Mouse (Mus musculus) forebrain, embryonic 16.5 days (tissue): Measurements from ENCODE around the gene R3hdm1. TPM values are rescaled to one million over a fixed set of nuclear protein-coding genes. Genes with fewer than 3 reads are reported as not detected.
A peak's percentile ranks its signal among the peaks of the same experiment; 100 is the strongest.

ENCODE experiments used
- ATAC-seq: fragments of 200-750 bp; cut with Nextera tagmentation; 2 replicates; pipeline ENCODE4 v1.8.0; 2017; ENCODE audit warnings: mild to moderate bottlenecking, moderate library complexity
- H3K27ac ChIP-seq: fragments of 300-500 bp; sonication (generic); 2 replicates; pipeline ENCODE4 v1.5.1; 2014; ENCODE audit warnings: low read length, control low read depth
- H3K27me3 ChIP-seq: fragments of 300-500 bp; sonication (generic); replicated peaks from 2 replicates; pipeline ENCODE4 v1.6.1; 2014; ENCODE audit warnings: low read length; ENCODE audit not compliant: control insufficient read depth, insufficient read depth
- H3K36me3 ChIP-seq: fragments of 300-500 bp; sonication (generic); 2 replicates; pipeline ENCODE4 v1.6.1; 2014; ENCODE audit not compliant: control insufficient read depth, insufficient read depth
- H3K4me1 ChIP-seq: fragments of 300-500 bp; sonication (generic); replicated peaks from 2 replicates; pipeline ENCODE4 v1.6.1; 2014; ENCODE audit warnings: low read length; ENCODE audit not compliant: control insufficient read depth, insufficient read depth
- H3K4me2 ChIP-seq: fragments of 300-500 bp; sonication (generic); 2 replicates; pipeline ENCODE4 v1.6.1; 2014; ENCODE audit warnings: mild to moderate bottlenecking, low read length, control low read depth
- H3K4me3 ChIP-seq: fragments of 300-500 bp; sonication (generic); replicated peaks from 2 replicates; pipeline ENCODE4 v1.5.1; 2014; ENCODE audit warnings: mild to moderate bottlenecking, low read length, control low read depth
- H3K9ac ChIP-seq: fragments of 300-500 bp; sonication (generic); replicated peaks from 2 replicates; pipeline ENCODE4 v1.6.1; 2014; ENCODE audit warnings: low read depth, low read length, control low read depth
- H3K9me3 ChIP-seq: fragments of 300-500 bp; sonication (generic); 2 replicates; pipeline ENCODE4 v1.6.1; 2016; ENCODE audit warnings: low read length; ENCODE audit not compliant: control insufficient read depth
- WGBS: fragments of 180-500 bp; shearing (Covaris S2); extraction: QIAGEN DNeasy Blood & Tissue Kit; methylation state at CpG from one replicate; pipeline ENCODE4 v1.1.7; 2014; 5-methylcytosine and 5-hydroxymethylcytosine counted together
- polyA plus RNA-seq: library from polyadenylated mRNA; unstranded; fragments of >200 nt; fragmentation: Nextera tagmentation; extraction: Ambion mirVana; gene quantifications from 2 replicates; pipeline ENCODE4 v1.2.1, GENCODE M21; 2015

R3hdm1 gene
- polyA plus RNA-seq, 1 experiment from 2014 or later = 109 TPM

GRCm38 (mm10) chr1:128073051-128073450 lies 30.1 kb upstream of the R3hdm1 start:
- no peak overlapping the region for H3K9ac ChIP-seq
- no peaks in the 10 kb centered on the region for H3K4me1 ChIP-seq
- ATAC-seq = no peak
- no peaks in the 10 kb centered on the region for H3K9me3 ChIP-seq
- H3K27ac ChIP-seq = no peak overlapping the region
- no peak overlapping the region for H3K4me2 ChIP-seq
- H3K4me3 ChIP-seq = no peak overlapping the region
- 93% methylated on average over 6 of the region's 6 CpGs for WGBS
- H3K36me3 ChIP-seq = no peaks in the 10 kb centered on the region
- H3K27me3 ChIP-seq = no peaks in the 10 kb centered on the region

- no peak overlapping the region for H3K4me2 ChIP-seq
- H3K27me3 ChIP-seq = no peaks in the 10 kb centered on the region
- WGBS = 54% methylated on average over 8 of the region's 8 CpGs
- no peaks in the 10 kb centered on the region for H3K4me1 ChIP-seq
- H3K9ac ChIP-seq = no peak overlapping the region
- no peak overlapping the region for H3K27ac ChIP-seq
- H3K36me3 ChIP-seq = no peaks in the 10 kb centered on the region
- no peaks in the 10 kb centered on the region for H3K9me3 ChIP-seq
- H3K4me3 ChIP-seq = no peak overlapping the region
- ATAC-seq = no peak
These were observed 26.2 kb upstream of the R3hdm1 start for GRCm38 (mm10) chr1:128076791-128077479.

- no peak for ATAC-seq
- 88% methylated on average over 2 of the region's 2 CpGs for WGBS
These were observed 25.3 kb upstream of the R3hdm1 start for GRCm38 (mm10) chr1:128077788-128078187.

GRCm38 (mm10) chr1:128078646-128079045 lies 24.5 kb upstream of the R3hdm1 start:
- WGBS = 96% methylated on average over 1 of the region's 1 CpGs
- ATAC-seq = no peak
- no peak overlapping the region for H3K4me2 ChIP-seq
- no peaks in the 10 kb centered on the region; the same call in 1 of the 2 replicates for H3K4me1 ChIP-seq
- H3K4me3 ChIP-seq = no peak overlapping the region
- H3K36me3 ChIP-seq = no peaks in the 10 kb centered on the region
- H3K9ac ChIP-seq = no peak overlapping the region
- H3K27me3 ChIP-seq = no peaks in the 10 kb centered on the region
- no peaks in the 10 kb centered on the region for H3K9me3 ChIP-seq
- H3K27ac ChIP-seq = no peak overlapping the region

More at GRCm38 (mm10) chr1:128077788-128078187, 25.3 kb upstream of the R3hdm1 start:
- no peak overlapping the region for H3K4me2 ChIP-seq
- no peaks in the 10 kb centered on the region for H3K36me3 ChIP-seq
- no peak overlapping the region for H3K27ac ChIP-seq
- no peak overlapping the region for H3K9ac ChIP-seq
- no peaks in the 10 kb centered on the region for H3K27me3 ChIP-seq
- no peak overlapping the region for H3K4me3 ChIP-seq
- H3K9me3 ChIP-seq = no peaks in the 10 kb centered on the region
- no peaks in the 10 kb centered on the region; the same call in 1 of the 2 replicates for H3K4me1 ChIP-seq

GRCm38 (mm10) chr1:128080936-128081696 lies 22.0 kb upstream of the R3hdm1 start:
- 60% methylated on average over 5 of the region's 5 CpGs for WGBS
- ATAC-seq = no peak
- Histone ChIP-seq H3K4me1 (no peaks in the 10 kb centered on the region; the same call in 1 of the 2 replicates), H3K27ac (no peak overlapping the region), H3K27me3 (no peaks in the 10 kb centered on the region), H3K9me3 (no peaks in the 10 kb centered on the region), H3K4me3 (no peak overlapping the region), H3K4me2 (no peak overlapping the region), H3K36me3 (no peaks in the 10 kb centered on the region), H3K9ac (no peak overlapping the region)

- Histone ChIP-seq H3K36me3 (no peaks in the 10 kb centered on the region), H3K27ac (no peak overlapping the region), H3K4me2 (no peak overlapping the region), H3K4me3 (no peak overlapping the region), H3K4me1 (no peaks in the 10 kb centered on the region; the same call in 1 of the 2 replicates), H3K9me3 (no peaks in the 10 kb centered on the region), H3K9ac (no peak overlapping the region), H3K27me3 (no peaks in the 10 kb centered on the region)
- no peak for ATAC-seq
- 87% methylated on average over 7 of the region's 7 CpGs for WGBS
These were observed 21.2 kb upstream of the R3hdm1 start for GRCm38 (mm10) chr1:128081873-128082272.

GRCm38 (mm10) chr1:128082800-128083199 lies 20.3 kb upstream of the R3hdm1 start:
- 54% methylated on average over 7 of the region's 7 CpGs for WGBS
- no peaks in the 10 kb centered on the region for H3K9me3 ChIP-seq
- no peak overlapping the region for H3K4me3 ChIP-seq
- no peaks in the 10 kb centered on the region; the same call in 1 of the 2 replicates for H3K4me1 ChIP-seq
- no peak overlapping the region for H3K27ac ChIP-seq
- H3K27me3 ChIP-seq = no peaks in the 10 kb centered on the region
- ATAC-seq = peak; percentile 31; the same call in 1 of the 2 replicates
- H3K9ac ChIP-seq = no peak overlapping the region
- no peaks in the 10 kb centered on the region for H3K36me3 ChIP-seq
- no peak overlapping the region for H3K4me2 ChIP-seq

GRCm38 (mm10) chr1:128094686-128095085 lies 8.4 kb upstream of the R3hdm1 start:
- Histone ChIP-seq H3K9ac (no peak overlapping the region), H3K9me3 (no peaks in the 10 kb centered on the region), H3K27me3 (no peaks in the 10 kb centered on the region), H3K4me3 (no peak overlapping the region), H3K4me1 (no peaks in the 10 kb centered on the region), H3K27ac (no peak overlapping the region), H3K4me2 (no peak overlapping the region), H3K36me3 (no peaks in the 10 kb centered on the region)
- ATAC-seq = no peak
- 58% methylated on average over 2 of the region's 2 CpGs for WGBS

- no peak for ATAC-seq
- Histone ChIP-seq H3K4me1 (peaks cover 3% of the 10 kb centered on the region; the same call in 1 of the 2 replicates), H3K9ac (no peak overlapping the region), H3K27me3 (no peaks in the 10 kb centered on the region), H3K27ac (no peak overlapping the region), H3K4me3 (no peak overlapping the region), H3K4me2 (no peak overlapping the region), H3K36me3 (no peaks in the 10 kb centered on the region), H3K9me3 (no peaks in the 10 kb centered on the region)
- WGBS = 92% methylated on average over 1 of the region's 1 CpGs
These were observed 4.8 kb upstream of the R3hdm1 start for GRCm38 (mm10) chr1:128098309-128098708.
